Mouse (Mus musculus): Measurements from ENCODE around the gene Fahd2a. TPM values are rescaled to one million over a fixed set of nuclear protein-coding genes. Genes with fewer than 3 reads are reported as not detected.

Gene Fahd2a
- polyA plus RNA-seq, 1 experiment from 2014 or later, result 31.9 TPM

DNA sequence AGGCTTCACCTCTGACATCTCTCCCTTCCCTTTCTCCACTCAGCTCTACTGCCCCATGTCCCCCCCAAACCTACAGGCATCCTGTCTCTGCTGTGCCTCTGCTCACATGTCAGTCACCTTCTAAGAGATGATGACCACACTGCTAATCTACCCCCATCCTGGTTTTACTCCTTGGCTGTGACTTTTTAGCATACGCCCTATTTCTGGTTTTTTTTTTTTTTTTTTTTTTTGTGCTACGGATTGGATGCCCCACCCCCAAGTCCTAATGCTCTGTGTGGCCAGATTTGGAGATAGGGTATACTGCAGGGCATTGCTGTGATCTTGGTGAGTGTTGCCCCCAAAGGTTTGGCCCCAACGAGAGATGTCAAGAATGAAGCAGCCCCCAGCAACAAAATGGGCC is 27.9 kb upstream of the Fahd2a start:
- H3K9me3 ChIP-seq (ENCODE audit: control insufficient read depth, low read length), result no peaks in the 10 kb centered on the region
- no peak overlapping the region for H3K4me2 ChIP-seq (ENCODE audit: low read length)
- no peaks in the 10 kb centered on the region for H3K36me3 ChIP-seq (ENCODE audit: control insufficient read depth, insufficient read depth, low read length)
- no peaks in the 10 kb centered on the region for H3K27me3 ChIP-seq (ENCODE audit: control insufficient read depth, insufficient read depth, low read length)
- no peak overlapping the region for H3K4me3 ChIP-seq (ENCODE audit: control insufficient read depth in 1 of 2, insufficient read depth in 1 of 2, low read depth in 1 of 2, low read length in 2 of 2)
- no peak overlapping the region for H3K27ac ChIP-seq (replicated peaks in 1 of 2; ENCODE audit: control insufficient read depth in 1 of 2, insufficient read depth in 1 of 2, low read depth in 2 of 2, low read length in 2 of 2)
- H3K9ac ChIP-seq (ENCODE audit: low read length), result no peak overlapping the region
- ATAC-seq (ENCODE audit: insufficient number of reproducible peaks, insufficient read depth, low FRiP score, low read depth), result no peak
- 68% methylated on average over 3 of the region's 3 CpGs for WGBS
- no peaks in the 10 kb centered on the region for H3K4me1 ChIP-seq (ENCODE audit: control insufficient read depth in 2 of 2, insufficient read depth in 2 of 2, low read length in 2 of 2)

DNA sequence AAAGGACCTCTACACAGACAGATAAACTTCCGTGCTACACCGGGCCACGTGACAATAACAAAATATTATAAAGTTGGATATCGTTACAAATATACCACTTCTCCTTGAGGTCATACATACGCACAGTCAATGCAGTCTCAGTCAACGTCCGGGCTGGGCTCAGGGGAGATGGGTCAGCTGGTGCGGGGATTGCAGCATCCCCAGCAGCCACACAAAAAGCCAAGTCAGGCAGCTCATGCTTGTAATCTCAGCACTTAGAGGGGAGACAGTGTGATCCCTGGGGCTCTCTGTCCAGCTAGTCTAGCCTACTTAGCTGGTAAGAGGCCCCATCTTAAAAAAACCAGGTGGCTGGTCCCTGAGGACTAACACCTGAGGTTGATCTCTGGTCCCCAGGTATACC is 26.9 kb upstream of the Fahd2a start:
- H3K4me2 ChIP-seq (ENCODE audit: low read length), result no peak overlapping the region
- no peaks in the 10 kb centered on the region for H3K9me3 ChIP-seq (ENCODE audit: control insufficient read depth, low read length)
- H3K36me3 ChIP-seq (ENCODE audit: control insufficient read depth, insufficient read depth, low read length), result no peaks in the 10 kb centered on the region
- ATAC-seq (ENCODE audit: insufficient number of reproducible peaks, insufficient read depth, low FRiP score, low read depth), result no peak
- no peaks in the 10 kb centered on the region for H3K27me3 ChIP-seq (ENCODE audit: control insufficient read depth, insufficient read depth, low read length)
- WGBS, result 82% methylated on average over 8 of the region's 8 CpGs
- no peak overlapping the region for H3K4me3 ChIP-seq (ENCODE audit: control insufficient read depth in 1 of 2, insufficient read depth in 1 of 2, low read depth in 1 of 2, low read length in 2 of 2)
- no peaks in the 10 kb centered on the region for H3K4me1 ChIP-seq (ENCODE audit: control insufficient read depth in 2 of 2, insufficient read depth in 2 of 2, low read length in 2 of 2)
- H3K27ac ChIP-seq (replicated peaks in 1 of 2; ENCODE audit: control insufficient read depth in 1 of 2, insufficient read depth in 1 of 2, low read depth in 2 of 2, low read length in 2 of 2), result no peak overlapping the region
- H3K9ac ChIP-seq (ENCODE audit: low read length), result no peak overlapping the region

DNA sequence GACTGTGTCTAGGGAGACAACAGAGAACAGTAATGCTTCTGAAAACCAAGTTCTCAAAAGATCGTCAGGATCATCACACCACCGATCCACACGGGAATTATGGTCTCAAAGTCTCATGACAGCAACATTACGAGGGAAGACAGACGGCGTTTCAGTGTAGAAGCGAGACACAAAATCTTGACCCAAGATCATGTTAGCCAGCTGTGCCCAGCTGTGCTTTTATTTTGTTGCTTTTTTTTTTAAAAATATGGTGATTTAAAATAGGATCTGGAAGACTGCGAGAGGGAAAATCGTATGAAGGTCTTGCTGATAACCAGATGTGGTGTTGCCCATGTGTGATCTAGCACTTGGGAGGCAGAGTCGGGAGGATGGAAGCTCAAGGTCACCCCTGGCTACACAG is 26.3 kb upstream of the Fahd2a start:
- peaks cover 0 to 2% of the 10 kb centered on the region in 2 experiments; a peak in 1 of 4 replicates for H3K4me1 ChIP-seq (ENCODE audit: control insufficient read depth in 2 of 2, insufficient read depth in 2 of 2, low read length in 2 of 2)
- H3K9me3 ChIP-seq (ENCODE audit: control insufficient read depth, low read length), result no peaks in the 10 kb centered on the region
- no peaks in the 10 kb centered on the region for H3K36me3 ChIP-seq (ENCODE audit: control insufficient read depth, insufficient read depth, low read length)
- no peak overlapping the region for H3K4me3 ChIP-seq (ENCODE audit: control insufficient read depth in 1 of 2, insufficient read depth in 1 of 2, low read depth in 1 of 2, low read length in 2 of 2)
- no peak overlapping the region for H3K9ac ChIP-seq (ENCODE audit: low read length)
- 92% methylated on average over 10 of the region's 10 CpGs for WGBS
- H3K27ac ChIP-seq (replicated peaks in 1 of 2; ENCODE audit: control insufficient read depth in 1 of 2, insufficient read depth in 1 of 2, low read depth in 2 of 2, low read length in 2 of 2), result no peak overlapping the region
- no peak overlapping the region for H3K4me2 ChIP-seq (ENCODE audit: low read length)
- no peak for ATAC-seq (ENCODE audit: insufficient number of reproducible peaks, insufficient read depth, low FRiP score, low read depth)
- no peaks in the 10 kb centered on the region for H3K27me3 ChIP-seq (ENCODE audit: control insufficient read depth, insufficient read depth, low read length)

DNA sequence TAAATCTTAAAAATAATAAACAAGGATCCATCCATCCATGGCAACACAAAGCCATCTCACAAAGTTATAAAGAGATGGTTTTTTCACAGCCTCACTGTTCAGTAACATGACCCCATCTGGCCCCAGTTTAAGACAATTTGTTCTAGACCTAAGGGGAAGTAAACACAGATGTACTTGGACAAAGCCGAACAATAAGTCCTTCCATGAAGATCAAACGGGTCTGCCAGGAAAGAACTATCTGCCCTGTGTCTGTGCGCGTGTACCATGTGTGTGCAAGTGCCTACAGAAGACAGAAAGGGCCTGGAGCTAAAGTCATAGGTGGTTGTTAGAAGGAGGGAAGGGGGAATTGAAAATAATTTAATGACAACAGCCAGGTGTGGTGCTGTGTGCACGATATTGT is 25.8 kb upstream of the Fahd2a start:
- ATAC-seq (ENCODE audit: insufficient number of reproducible peaks, insufficient read depth, low FRiP score, low read depth), result no peak
- Histone ChIP-seq H3K4me2 (ENCODE audit: low read length) (no peak overlapping the region), H3K36me3 (ENCODE audit: control insufficient read depth, insufficient read depth, low read length) (no peaks in the 10 kb centered on the region), H3K4me3 (ENCODE audit: control insufficient read depth in 1 of 2, insufficient read depth in 1 of 2, low read depth in 1 of 2, low read length in 2 of 2) (no peak overlapping the region), H3K4me1 (ENCODE audit: control insufficient read depth in 2 of 2, insufficient read depth in 2 of 2, low read length in 2 of 2) (peaks cover 0 to 2% of the 10 kb centered on the region in 2 experiments; a peak in 1 of 4 replicates), H3K27me3 (ENCODE audit: control insufficient read depth, insufficient read depth, low read length) (no peaks in the 10 kb centered on the region), H3K27ac (replicated peaks in 1 of 2; ENCODE audit: control insufficient read depth in 1 of 2, insufficient read depth in 1 of 2, low read depth in 2 of 2, low read length in 2 of 2) (no peak overlapping the region), H3K9me3 (ENCODE audit: control insufficient read depth, low read length) (no peaks in the 10 kb centered on the region), H3K9ac (ENCODE audit: low read length) (no peak overlapping the region)
- WGBS, result 91% methylated on average over 5 of the region's 5 CpGs

DNA sequence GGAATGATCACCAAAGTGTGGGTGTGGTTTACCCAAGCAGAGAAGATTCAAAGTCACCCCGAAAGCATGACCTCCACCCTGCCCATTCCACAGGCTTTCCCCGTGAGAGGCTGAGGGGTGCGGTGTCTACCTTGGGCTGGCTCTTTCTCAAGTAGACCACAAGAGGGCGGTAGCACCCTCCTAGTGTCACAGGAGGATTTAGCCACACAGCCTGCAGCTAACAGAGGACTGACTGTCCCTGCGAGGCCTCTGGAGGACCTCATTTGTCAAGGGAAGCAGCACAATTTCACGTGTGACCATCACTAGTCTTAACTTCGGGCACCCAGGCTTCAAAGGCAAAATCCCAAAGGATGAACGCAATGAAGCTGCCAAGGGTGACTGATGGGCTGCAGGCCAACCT is 17.9 kb upstream of the Fahd2a start:
- H3K4me2 ChIP-seq (ENCODE audit: low read length), result no peak overlapping the region
- no peak for ATAC-seq (ENCODE audit: insufficient number of reproducible peaks, insufficient read depth, low FRiP score, low read depth)
- H3K4me3 ChIP-seq (ENCODE audit: control insufficient read depth in 1 of 2, insufficient read depth in 1 of 2, low read depth in 1 of 2, low read length in 2 of 2), result no peak overlapping the region
- no peaks in the 10 kb centered on the region for H3K9me3 ChIP-seq (ENCODE audit: control insufficient read depth, low read length)
- no peaks in the 10 kb centered on the region for H3K36me3 ChIP-seq (ENCODE audit: control insufficient read depth, insufficient read depth, low read length)
- no peak overlapping the region for H3K9ac ChIP-seq (ENCODE audit: low read length)
- peaks cover 17 to 18% of the 10 kb centered on the region in 2 experiments for H3K4me1 ChIP-seq (ENCODE audit: control insufficient read depth in 2 of 2, insufficient read depth in 2 of 2, low read length in 2 of 2)
- H3K27ac ChIP-seq (replicated peaks in 1 of 2; ENCODE audit: control insufficient read depth in 1 of 2, insufficient read depth in 1 of 2, low read depth in 2 of 2, low read length in 2 of 2), result no peak overlapping the region
- no peaks in the 10 kb centered on the region for H3K27me3 ChIP-seq (ENCODE audit: control insufficient read depth, insufficient read depth, low read length)
- WGBS, result 10% methylated on average over 8 of the region's 8 CpGs

DNA sequence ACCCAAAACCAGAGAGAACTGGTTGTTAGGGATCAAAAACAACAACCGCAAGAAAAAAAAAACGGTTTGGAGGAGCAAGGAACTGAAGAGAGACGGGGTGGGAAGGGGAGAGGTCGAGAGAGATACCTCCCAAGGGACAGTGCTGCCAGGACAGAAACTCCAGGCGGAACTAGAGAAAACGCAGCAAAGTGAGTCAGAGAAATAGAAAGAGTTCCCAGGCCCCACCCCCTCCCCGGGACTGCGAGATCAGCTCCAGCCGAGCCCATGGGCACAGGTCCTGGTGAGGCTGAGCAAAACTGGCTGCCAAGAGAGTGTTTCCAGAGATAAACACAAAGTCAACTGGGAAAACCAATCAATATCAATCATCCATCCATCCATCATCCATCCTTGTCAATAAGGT is 17.0 kb upstream of the Fahd2a start:
- H3K9ac ChIP-seq (ENCODE audit: low read length), result no peak overlapping the region
- H3K27me3 ChIP-seq (ENCODE audit: control insufficient read depth, insufficient read depth, low read length), result no peaks in the 10 kb centered on the region
- no peaks in the 10 kb centered on the region for H3K9me3 ChIP-seq (ENCODE audit: control insufficient read depth, low read length)
- H3K4me3 ChIP-seq (ENCODE audit: control insufficient read depth in 1 of 2, insufficient read depth in 1 of 2, low read depth in 1 of 2, low read length in 2 of 2), result no peak overlapping the region
- no peak overlapping the region for H3K4me2 ChIP-seq (ENCODE audit: low read length)
- H3K27ac ChIP-seq (replicated peaks in 1 of 2; ENCODE audit: control insufficient read depth in 1 of 2, insufficient read depth in 1 of 2, low read depth in 2 of 2, low read length in 2 of 2), result no peak overlapping the region
- H3K36me3 ChIP-seq (ENCODE audit: control insufficient read depth, insufficient read depth, low read length), result no peaks in the 10 kb centered on the region
- H3K4me1 ChIP-seq (ENCODE audit: control insufficient read depth in 2 of 2, insufficient read depth in 2 of 2, low read length in 2 of 2), result peaks cover 17 to 18% of the 10 kb centered on the region in 2 experiments
- WGBS, result 39% methylated on average over 9 of the region's 9 CpGs
- ATAC-seq (ENCODE audit: insufficient number of reproducible peaks, insufficient read depth, low FRiP score, low read depth), result no peak

DNA sequence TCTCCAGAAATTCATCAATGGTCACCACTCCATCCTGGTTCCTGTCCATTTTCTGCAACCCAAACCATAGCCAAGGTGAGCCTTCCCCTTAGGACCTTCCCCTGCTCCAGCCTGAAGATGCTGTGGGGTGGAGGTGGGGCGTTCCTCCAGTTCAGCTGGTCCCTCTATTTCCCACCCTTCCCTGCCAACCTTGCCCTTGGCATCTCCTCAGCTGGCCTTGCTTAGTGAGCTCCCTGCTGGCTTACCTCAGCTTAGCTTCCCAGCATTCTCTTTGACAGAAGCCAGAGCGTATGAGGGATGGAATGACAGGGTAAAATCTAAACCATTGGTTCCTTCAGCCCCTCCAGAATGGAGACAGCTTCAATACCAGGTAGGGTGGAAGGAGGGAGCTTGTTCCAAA is 15.0 kb upstream of the Fahd2a start:
- Histone ChIP-seq H3K27me3 (ENCODE audit: control insufficient read depth, insufficient read depth, low read length) (no peaks in the 10 kb centered on the region), H3K27ac (replicated peaks in 1 of 2; ENCODE audit: control insufficient read depth in 1 of 2, insufficient read depth in 1 of 2, low read depth in 2 of 2, low read length in 2 of 2) (no peak overlapping the region), H3K36me3 (ENCODE audit: control insufficient read depth, insufficient read depth, low read length) (no peaks in the 10 kb centered on the region), H3K4me2 (ENCODE audit: low read length) (no peak overlapping the region), H3K9me3 (ENCODE audit: control insufficient read depth, low read length) (no peaks in the 10 kb centered on the region), H3K9ac (ENCODE audit: low read length) (no peak overlapping the region), H3K4me3 (ENCODE audit: control insufficient read depth in 1 of 2, insufficient read depth in 1 of 2, low read depth in 1 of 2, low read length in 2 of 2) (no peak overlapping the region), H3K4me1 (ENCODE audit: control insufficient read depth in 2 of 2, insufficient read depth in 2 of 2, low read length in 2 of 2) (peaks cover 10 to 13% of the 10 kb centered on the region in 2 experiments)
- 81% methylated on average over 2 of the region's 2 CpGs for WGBS
- ATAC-seq (ENCODE audit: insufficient number of reproducible peaks, insufficient read depth, low FRiP score, low read depth), result no peak

DNA sequence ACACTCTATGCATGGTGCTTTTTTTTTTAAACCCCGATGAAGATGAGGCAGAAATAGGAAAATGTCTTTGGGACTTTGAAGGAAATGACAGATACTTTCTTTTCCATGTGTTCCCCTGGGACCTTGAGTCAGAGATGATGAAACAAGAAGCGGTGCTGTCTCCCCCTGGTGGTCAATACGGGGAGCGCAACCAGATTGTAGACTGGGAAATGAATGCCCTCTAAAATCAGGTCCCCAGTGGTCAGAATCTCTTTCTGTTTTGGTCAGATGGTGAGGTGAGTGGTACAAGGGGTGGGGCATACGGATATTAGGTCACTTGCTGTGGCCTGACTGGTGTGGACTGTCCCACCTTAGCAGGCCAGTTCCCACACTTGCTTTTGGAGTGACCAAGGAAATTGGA is 9.4 kb upstream of the Fahd2a start:
- H3K4me3 ChIP-seq (ENCODE audit: control insufficient read depth in 1 of 2, insufficient read depth in 1 of 2, low read depth in 1 of 2, low read length in 2 of 2), result no peak overlapping the region
- no peaks in the 10 kb centered on the region for H3K36me3 ChIP-seq (ENCODE audit: control insufficient read depth, insufficient read depth, low read length)
- no peak for ATAC-seq (ENCODE audit: insufficient number of reproducible peaks, insufficient read depth, low FRiP score, low read depth)
- 6% methylated on average over 5 of the region's 5 CpGs for WGBS
- H3K9me3 ChIP-seq (ENCODE audit: control insufficient read depth, low read length), result no peaks in the 10 kb centered on the region
- peaks cover 9 to 19% of the 10 kb centered on the region in 2 experiments for H3K4me1 ChIP-seq (ENCODE audit: control insufficient read depth in 2 of 2, insufficient read depth in 2 of 2, low read length in 2 of 2)
- no peak overlapping the region for H3K4me2 ChIP-seq (ENCODE audit: low read length)
- no peak overlapping the region for H3K9ac ChIP-seq (ENCODE audit: low read length)
- H3K27ac ChIP-seq (replicated peaks in 1 of 2; ENCODE audit: control insufficient read depth in 1 of 2, insufficient read depth in 1 of 2, low read depth in 2 of 2, low read length in 2 of 2), result no peak overlapping the region
- H3K27me3 ChIP-seq (ENCODE audit: control insufficient read depth, insufficient read depth, low read length), result no peaks in the 10 kb centered on the region

Measured in heart, embryonic 14.5 days (tissue).